Mouse (Mus musculus) cerebellum, adult 9-11 months (tissue): Measurements from ENCODE around the gene Dusp22.

ENCODE experiments used
- DNase-seq: peaks from one replicate; pipeline ENCODE4 v3.0.0; 2022

The Dusp22 gene

DNA sequence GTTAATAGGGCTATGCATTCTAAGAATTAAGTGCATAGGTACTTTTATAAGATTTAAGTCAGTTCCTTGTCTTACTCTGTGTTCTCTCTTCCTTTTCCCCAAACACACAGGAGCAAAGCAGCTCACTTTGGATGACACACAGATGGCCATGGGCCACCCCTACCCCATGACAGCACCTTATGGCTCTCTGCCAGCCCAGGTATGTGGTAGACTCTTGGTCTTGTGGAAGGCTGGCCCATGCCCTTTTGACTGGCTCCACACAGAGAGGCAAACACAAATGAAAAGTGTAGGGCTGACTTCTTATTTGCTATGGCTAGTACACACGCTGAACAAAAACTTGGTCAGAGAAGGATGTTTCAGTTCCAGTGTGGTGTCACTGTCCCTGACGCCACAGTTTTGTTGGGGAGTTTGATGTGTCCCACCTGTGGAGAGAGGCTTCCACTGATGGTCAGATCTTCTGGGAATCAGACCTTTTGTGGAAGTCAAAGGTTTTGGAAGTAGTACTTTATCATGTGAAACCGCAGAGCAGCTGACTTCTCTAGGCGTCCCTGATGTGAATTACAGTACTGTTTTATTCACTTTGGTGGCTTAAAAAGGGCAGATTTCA lies 92.9 kb downstream of the Dusp22 start:
- no peak for DNase-seq

GRCm38 (mm10) chr13:30753441-30753840 lies 93.6 kb downstream of the Dusp22 start:
- DNase-seq, result no peak

DNA sequence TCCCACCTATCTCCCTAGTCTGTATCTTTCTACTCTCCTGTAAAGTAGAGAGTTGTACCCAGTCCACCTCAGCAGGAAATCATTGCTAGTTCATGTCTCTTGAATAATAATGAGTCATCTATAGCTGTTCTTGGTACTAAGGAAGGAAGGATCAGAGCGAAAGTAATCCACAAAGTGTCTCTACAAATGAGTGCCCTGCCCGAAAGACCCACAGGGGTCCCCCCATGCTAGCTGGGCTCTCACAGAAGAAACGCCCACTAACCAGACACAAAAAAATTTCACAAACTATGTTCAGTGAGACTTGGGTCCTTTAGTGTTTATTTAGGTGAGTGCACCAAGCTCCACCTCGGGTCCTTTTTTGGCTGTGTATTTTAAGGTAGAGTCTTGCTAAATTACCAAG lies 94.3 kb downstream of the Dusp22 start:
- no peak for DNase-seq

- no peak for DNase-seq
These were observed 95.2 kb downstream of the Dusp22 start for GRCm38 (mm10) chr13:30754825-30755476.

DNA sequence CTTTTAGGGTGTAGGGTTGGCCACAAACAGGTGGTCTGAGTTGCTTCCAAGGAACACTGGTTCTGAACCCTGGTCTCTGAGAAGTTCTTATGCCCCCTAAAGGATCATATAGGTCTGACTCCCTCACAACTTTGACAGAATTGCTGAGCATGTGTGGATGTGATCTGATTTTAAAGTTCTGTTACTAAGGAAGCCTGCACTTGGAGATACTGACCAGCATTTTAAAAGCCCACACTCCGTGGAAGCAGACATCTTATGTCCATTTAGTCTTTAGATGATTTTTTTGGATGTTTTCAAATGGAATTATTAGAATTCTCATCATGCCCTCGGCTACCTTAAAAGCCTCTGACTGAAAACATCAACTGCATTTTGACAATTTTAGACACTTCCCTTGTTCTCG lies 95.8 kb downstream of the Dusp22 start:
- no peak for DNase-seq

- DNase-seq, result no peak
These were observed 96.3 kb downstream of the Dusp22 start for GRCm38 (mm10) chr13:30755998-30756639.

- no peak for DNase-seq
These were observed 97.6 kb downstream of the Dusp22 start for GRCm38 (mm10) chr13:30757264-30757900.

- DNase-seq, result no peak
These were observed 99.1 kb downstream of the Dusp22 start for GRCm38 (mm10) chr13:30758789-30759381.

GRCm38 (mm10) chr13:30760374-30761090 lies 100.7 kb downstream of the Dusp22 start:
- DNase-seq, result no peak
